Mouse (Mus musculus): ENCODE data around the gene AL731706.1.

Gene AL731706.1

DNA sequence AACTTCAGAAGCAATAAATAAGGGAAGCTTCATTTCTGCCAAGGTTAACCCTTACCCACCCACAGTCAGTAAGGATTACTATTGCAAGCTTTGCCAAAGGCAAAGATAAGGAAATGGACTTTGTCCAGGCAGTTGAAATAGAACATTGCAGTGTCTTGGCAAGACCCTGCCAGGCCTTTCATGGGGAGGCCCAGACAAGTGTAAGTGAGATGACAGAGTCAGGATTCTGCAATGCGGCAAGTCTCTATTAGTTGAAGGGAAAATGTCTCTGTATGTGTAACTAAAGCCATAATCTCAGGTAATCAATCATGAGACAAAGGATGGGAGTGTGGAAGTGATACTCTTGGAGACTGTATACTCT, 56.5 kb downstream of the AL731706.1 start:
- DNase-seq = no peak

DNA sequence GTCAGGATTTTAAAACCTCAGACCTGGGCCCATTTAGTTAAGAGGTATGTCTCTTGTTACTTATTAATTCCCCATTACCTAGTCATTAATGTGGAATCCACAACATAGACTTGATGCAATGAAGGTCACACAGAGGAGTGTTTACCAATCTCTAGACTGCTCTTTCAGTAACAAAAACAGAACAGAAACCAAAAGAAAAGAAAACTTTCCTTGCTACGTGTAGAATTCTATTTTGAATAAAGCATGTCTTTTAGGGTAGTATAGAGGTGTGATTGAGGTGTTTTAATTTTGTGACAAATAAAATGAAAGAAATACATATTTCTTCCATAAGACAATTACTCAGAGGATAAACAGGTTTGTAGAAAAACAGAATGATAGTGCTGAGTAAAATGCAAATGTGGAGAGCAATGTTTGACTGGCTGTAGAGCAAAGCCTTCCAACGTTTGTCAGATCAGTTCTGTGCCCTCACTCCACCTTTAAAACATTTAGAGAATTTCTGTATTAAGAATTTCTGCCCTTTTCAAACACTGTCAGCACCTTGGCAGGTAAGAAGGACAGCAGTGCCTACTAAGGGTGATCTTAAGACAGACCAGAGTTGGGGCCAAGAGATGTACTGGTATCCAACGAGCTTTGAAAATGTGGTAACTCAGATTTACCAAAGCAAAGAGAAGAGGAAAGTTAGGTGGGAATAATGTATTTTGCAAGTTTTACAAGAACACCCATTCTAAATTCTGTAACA, 57.0 kb downstream of the AL731706.1 start:
- DNase-seq = no peak

DNA sequence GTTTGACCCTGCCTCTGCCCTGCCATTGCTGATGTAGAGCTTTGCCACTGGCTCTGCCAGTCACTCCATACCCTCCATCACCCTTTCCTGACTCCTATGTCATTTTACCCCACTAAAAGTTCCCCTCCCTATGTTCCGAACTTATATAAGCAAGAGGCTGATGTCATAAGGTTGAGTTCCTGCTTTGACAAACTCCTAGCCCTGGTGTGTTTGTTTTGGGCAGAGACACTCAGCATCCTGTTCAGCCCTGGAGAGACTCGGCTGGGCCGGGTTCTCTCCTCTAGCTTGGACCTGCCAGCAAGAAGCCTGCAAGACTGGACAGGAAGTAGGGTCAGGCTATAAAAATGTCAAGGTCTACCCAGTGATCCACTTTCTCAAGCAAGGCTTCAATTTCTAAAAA, 58.3 kb downstream of the AL731706.1 start:
- no peak for DNase-seq

Measured in B cell, adult 2 months (primary cell).